Mouse (Mus musculus): ENCODE results near the gene Pcbp1.

GRCm38 (mm10) chr6:86570830-86571229, 44.7 kb upstream of the Pcbp1 start:
- TF ChIP-seq CTCF (conservative IDR thresholded peaks at IDR 0.05; ENCODE audit: low read length) (no peak), POU5F1 (IDR thresholded peaks at IDR 0.05; ENCODE audit: borderline replicate concordance, low read length) (no peak), NANOG (IDR thresholded peaks at IDR 0.05; ENCODE audit: borderline replicate concordance, low read length) (no peak)

Measured in E14TG2a.4 (cell line).